Mouse (Mus musculus) heart, postnatal 0 days (tissue): Measurements from ENCODE around the gene Ppp4r4. TPM values are rescaled to one million over a fixed set of nuclear protein-coding genes. Genes with fewer than 3 reads are reported as not detected.
"Not testable (repeated sequence)": the region's sequence is repeated elsewhere in the genome, so short reads cannot be mapped to it uniquely, and the experiment has no call there.

Experiments
- ATAC-seq: fragments of 200-750 bp; cut with Nextera tagmentation; 2 replicates; pipeline ENCODE4 v1.8.0; 2017; ENCODE audit warnings: low read depth, moderate number of reproducible peaks, moderate library complexity; ENCODE audit not compliant: insufficient read depth
- DNase-seq: peaks from one replicate; pipeline ENCODE4 v3.0.0-alpha.2; 2016; ENCODE audit warnings: low spot score
- H3K27ac ChIP-seq: fragments of 300-500 bp; sonication (generic); 2 replicates; pipeline ENCODE4 v1.5.1; 2014; ENCODE audit warnings: low read depth, mild to moderate bottlenecking
- H3K27me3 ChIP-seq: fragments of 300-500 bp; sonication (generic); 2 replicates; pipeline ENCODE4 v1.6.1; 2014; ENCODE audit warnings: low read length, mixed read lengths; ENCODE audit not compliant: control insufficient read depth, insufficient read depth
- H3K36me3 ChIP-seq: fragments of 300-500 bp; sonication (generic); replicated peaks from 2 replicates; pipeline ENCODE4 v1.6.1; 2014; ENCODE audit warnings: low read length, mixed read lengths; ENCODE audit not compliant: control insufficient read depth, insufficient read depth
- H3K4me1 ChIP-seq: fragments of 300-500 bp; sonication (generic); 2 replicates; pipeline ENCODE4 v1.6.1; 2014; ENCODE audit warnings: antibody characterized with exemption; ENCODE audit not compliant: control insufficient read depth, insufficient read depth
- H3K4me2 ChIP-seq: fragments of 300-500 bp; sonication (generic); 2 replicates; pipeline ENCODE4 v1.6.1; 2014; ENCODE audit warnings: low read depth, mild to moderate bottlenecking, low read length, moderate library complexity
- H3K4me3 ChIP-seq: fragments of 300-500 bp; sonication (generic); 2 replicates; pipeline ENCODE4 v1.5.1; 2014; ENCODE audit warnings: low read depth, low read length
- H3K9ac ChIP-seq: fragments of 300-500 bp; sonication (generic); replicated peaks from 2 replicates; pipeline ENCODE4 v1.6.1; 2014; ENCODE audit warnings: low read depth, low read length, mixed read lengths
- H3K9me3 ChIP-seq: fragments of 300-500 bp; sonication (generic); replicated peaks from 2 replicates; pipeline ENCODE4 v1.6.1; 2016; ENCODE audit warnings: low read length; ENCODE audit not compliant: control insufficient read depth
- CTCF ChIP-seq: IDR thresholded peaks from 2 replicates; pipeline ENCODE4 v1.5.1; 2016; ENCODE audit warnings: antibody characterized with exemption, control low read depth, low read depth
- EP300 ChIP-seq: IDR thresholded peaks from 2 replicates; pipeline ENCODE4 v1.6.1; 2016; ENCODE audit warnings: antibody characterized with exemption, low read depth
- WGBS: fragments of 180-500 bp; shearing (Covaris S2); extraction: QIAGEN DNeasy Blood & Tissue Kit; methylation state at CpG from one replicate; pipeline ENCODE4 v1.1.7; 2014; 5-methylcytosine and 5-hydroxymethylcytosine counted together
- polyA plus RNA-seq: library from polyadenylated mRNA; unstranded; fragments of >200 nt; fragmentation: Nextera tagmentation; extraction: Ambion mirVana; gene quantifications from 2 replicates; pipeline ENCODE4 v1.2.1, GENCODE M21; 2015
- total RNA-seq: library from RNA; depleted of rRNA; stranded (reverse); fragments of >200 nt; gene quantifications from 2 replicates; pipeline ENCODE4 v1.2.3, GENCODE M21; 2014; ENCODE audit warnings: low replicate concordance

Gene Ppp4r4
- total and polyA plus RNA-seq, 2 experiments from 2014 or later = 0.12 to 1.1 TPM

DNA sequence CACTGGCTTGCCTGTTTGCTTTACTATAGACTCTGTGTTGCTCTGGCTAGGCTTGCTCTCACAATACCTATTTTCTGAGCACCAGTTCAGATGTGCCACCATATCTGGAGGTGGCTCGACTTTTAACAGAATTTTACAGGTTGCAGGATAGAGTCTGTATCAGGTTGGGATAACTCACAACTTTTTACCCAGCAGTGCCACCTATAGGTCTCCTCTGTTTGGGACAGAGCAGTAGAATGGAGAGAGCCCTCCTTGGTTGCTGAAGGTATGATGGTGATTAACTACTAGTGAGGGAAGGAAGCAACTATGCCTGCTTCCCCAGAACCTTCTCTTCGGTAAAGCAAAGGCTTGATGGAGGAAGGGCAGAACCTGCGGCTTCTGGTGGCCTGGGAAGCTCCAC, 35.0 kb downstream of the Ppp4r4 start:
- Histone ChIP-seq H3K4me2 (no peak overlapping the region), H3K36me3 (no peaks in the 10 kb centered on the region), H3K9ac (no peak overlapping the region), H3K4me1 (no peaks in the 10 kb centered on the region), H3K27ac (no peak overlapping the region), H3K4me3 (no peak overlapping the region), H3K9me3 (no peaks in the 10 kb centered on the region), H3K27me3 (no peaks in the 10 kb centered on the region)
- no peak for ATAC-seq
- no peak for TF ChIP-seq EP300
- peak; percentile 37 for TF ChIP-seq CTCF
- WGBS = 51% methylated on average over 3 of the region's 3 CpGs
- DNase-seq = no peak

GRCm38 (mm10) chr12:103569690-103570089, 37.6 kb downstream of the Ppp4r4 start:
- ATAC-seq (no peak), DNase-seq (no peak)
- Histone ChIP-seq H3K9me3 (no peaks in the 10 kb centered on the region), H3K27me3 (no peaks in the 10 kb centered on the region), H3K4me1 (no peaks in the 10 kb centered on the region), H3K36me3 (no peaks in the 10 kb centered on the region), H3K4me2 (no peak overlapping the region), H3K27ac (no peak overlapping the region), H3K4me3 (no peak overlapping the region), H3K9ac (no peak overlapping the region)
- WGBS = 40% methylated on average over 6 of the region's 6 CpGs
- TF ChIP-seq EP300 (no peak), CTCF (no peak)

- not testable (repeated sequence) for H3K4me3 ChIP-seq, H3K9me3 ChIP-seq, H3K9ac ChIP-seq, ATAC-seq, H3K4me2 ChIP-seq, H3K27me3 ChIP-seq, DNase-seq, H3K4me1 ChIP-seq, H3K36me3 ChIP-seq, H3K27ac ChIP-seq
- 80% methylated on average over 6 of the region's 6 CpGs for WGBS
These were observed 46.1 kb downstream of the Ppp4r4 start for GRCm38 (mm10) chr12:103578148-103578547.

GRCm38 (mm10) chr12:103583771-103584170, 51.7 kb downstream of the Ppp4r4 start:
- WGBS = 74% methylated on average over 8 of the region's 8 CpGs
- Histone ChIP-seq H3K4me1 (no peaks in the 10 kb centered on the region), H3K27me3 (no peaks in the 10 kb centered on the region), H3K9me3 (no peaks in the 10 kb centered on the region), H3K36me3 (no peaks in the 10 kb centered on the region), H3K4me2 (no peak overlapping the region), H3K27ac (no peak overlapping the region), H3K4me3 (no peak overlapping the region), H3K9ac (no peak overlapping the region)
- ATAC-seq (no peak), DNase-seq (no peak)
- TF ChIP-seq CTCF = no peak
- TF ChIP-seq EP300 = no peak

DNA sequence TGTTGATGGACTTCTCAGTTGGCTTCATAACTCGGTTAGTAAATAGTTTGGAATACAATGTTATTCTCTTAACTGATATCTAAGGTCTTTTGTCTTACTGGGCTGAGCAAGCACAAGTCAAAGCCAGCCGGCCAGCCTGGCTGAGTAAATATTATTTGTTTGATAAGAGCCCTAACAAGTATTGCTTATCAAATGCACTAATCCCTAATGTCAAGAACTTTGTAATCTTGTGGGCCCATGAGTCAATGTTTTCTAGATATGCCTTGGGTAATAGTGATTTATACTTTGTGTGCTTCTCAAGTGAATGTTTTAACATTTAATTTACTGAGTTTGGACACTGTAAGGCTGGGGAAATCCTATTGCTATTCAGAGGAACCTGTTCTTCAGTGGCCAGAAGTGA, 66.3 kb downstream of the Ppp4r4 start:
- H3K4me1 ChIP-seq = no peaks in the 10 kb centered on the region
- WGBS = 20% methylated on average over 2 of the region's 2 CpGs

DNA sequence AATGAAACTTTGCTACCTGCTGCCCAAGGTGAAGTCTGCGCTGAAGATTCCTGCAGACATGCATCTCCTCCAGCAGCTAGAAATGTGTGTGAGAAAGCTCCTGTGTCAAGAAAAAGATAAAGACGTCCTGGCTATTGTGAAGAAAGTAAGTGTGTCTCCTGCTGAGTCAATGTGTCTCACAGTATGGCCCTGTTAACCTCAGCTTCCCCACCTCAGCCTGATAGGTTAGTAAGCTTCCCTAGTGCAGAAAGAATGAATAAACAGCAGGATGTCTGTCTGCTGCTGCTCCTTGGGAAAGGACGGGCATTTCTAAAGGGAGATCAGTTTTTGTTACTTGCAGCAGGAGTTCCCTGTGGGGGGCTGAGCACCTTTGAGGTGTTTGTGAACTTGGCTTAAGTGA, 68.3 kb downstream of the Ppp4r4 start:
- ATAC-seq (no peak), DNase-seq (no peak)
- H3K27me3 ChIP-seq = no peaks in the 10 kb centered on the region
- TF ChIP-seq CTCF (no peak), EP300 (no peak)
- no peaks in the 10 kb centered on the region for H3K4me1 ChIP-seq
- H3K27ac ChIP-seq = no peak overlapping the region
- no peaks in the 10 kb centered on the region for H3K9me3 ChIP-seq
- H3K4me3 ChIP-seq = no peak overlapping the region
- no peak overlapping the region for H3K4me2 ChIP-seq
- H3K9ac ChIP-seq = no peak overlapping the region
- 19% methylated on average over 3 of the region's 3 CpGs for WGBS
- H3K36me3 ChIP-seq = no peaks in the 10 kb centered on the region

More for the DNA sequence above, 66.3 kb downstream of the Ppp4r4 start:
- Histone ChIP-seq H3K9ac (no peak overlapping the region), H3K27ac (no peak overlapping the region), H3K27me3 (no peaks in the 10 kb centered on the region), H3K9me3 (no peaks in the 10 kb centered on the region), H3K36me3 (no peaks in the 10 kb centered on the region), H3K4me2 (no peak overlapping the region), H3K4me3 (no peak overlapping the region)
- TF ChIP-seq CTCF (no peak), EP300 (no peak)
- ATAC-seq (no peak), DNase-seq (no peak)
